Mouse (Mus musculus): ENCODE results near the gene Sufu.

DNA sequence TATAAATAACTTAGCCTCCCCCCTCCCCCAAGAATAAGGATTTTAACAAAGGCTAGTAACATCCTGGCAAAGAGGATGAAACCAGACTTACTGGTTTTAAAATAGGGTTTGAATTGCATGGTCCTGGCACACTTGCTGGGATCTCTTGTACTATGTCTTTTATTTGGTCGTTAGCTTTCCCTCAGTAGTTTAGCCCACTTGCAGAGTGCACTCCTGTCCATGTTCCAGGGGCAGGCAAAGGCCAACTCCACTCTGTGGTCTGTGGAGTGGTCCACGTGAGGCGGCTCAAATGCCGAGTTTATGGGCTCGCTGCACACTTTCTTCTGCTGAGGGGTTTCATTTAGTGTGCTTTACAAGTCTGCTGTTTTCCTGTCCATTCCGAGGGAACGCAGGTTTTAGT, 3.2 kb downstream of the Sufu start:
- no peak for TF ChIP-seq CTCF (IDR thresholded peaks at IDR 0.05 in 2 of 3, conservative IDR thresholded peaks at IDR 0.05 in 1 of 3; ENCODE audit: control insufficient read depth in 1 of 3, insufficient read depth in 1 of 3, low read depth in 2 of 3, low read length in 3 of 3, poor library complexity in 1 of 3, severe bottlenecking in 1 of 3)
- TF ChIP-seq EP300 (IDR thresholded peaks at IDR 0.05; ENCODE audit: low read depth in 1 of 2, low read length in 2 of 2): no peak
- no peak for TF ChIP-seq UBTF (IDR thresholded peaks at IDR 0.05; ENCODE audit: borderline replicate concordance, insufficient read depth, low read depth, low read length)
- TF ChIP-seq TCF12 (IDR thresholded peaks at IDR 0.05; ENCODE audit: low read depth, low read length): no peak
- TF ChIP-seq MEF2A (IDR thresholded peaks at IDR 0.05; ENCODE audit: extremely low read depth, insufficient replicate concordance, low read depth, low read length, poor library complexity, severe bottlenecking): no peak
- no peak for TF ChIP-seq GATA1 (IDR thresholded peaks at IDR 0.05; ENCODE audit: low read depth, low read length)
- no peak for TF ChIP-seq MAX (IDR thresholded peaks at IDR 0.05; ENCODE audit: low read length)
- TF ChIP-seq POLR2A (IDR thresholded peaks at IDR 0.05; ENCODE audit: control insufficient read depth in 1 of 2, insufficient read depth in 1 of 2, low read depth in 1 of 2, low read length in 2 of 2, poor library complexity in 1 of 2): no peak
- no peak for TF ChIP-seq ZNF384 (IDR thresholded peaks at IDR 0.05; ENCODE audit: low read depth, low read length)
- no peak for TF ChIP-seq MYC (IDR thresholded peaks at IDR 0.05; ENCODE audit: low read depth, low read length)
